Comparison of ENCODE assay signal across 8 mouse cellular contexts in the genomic region with DNA sequence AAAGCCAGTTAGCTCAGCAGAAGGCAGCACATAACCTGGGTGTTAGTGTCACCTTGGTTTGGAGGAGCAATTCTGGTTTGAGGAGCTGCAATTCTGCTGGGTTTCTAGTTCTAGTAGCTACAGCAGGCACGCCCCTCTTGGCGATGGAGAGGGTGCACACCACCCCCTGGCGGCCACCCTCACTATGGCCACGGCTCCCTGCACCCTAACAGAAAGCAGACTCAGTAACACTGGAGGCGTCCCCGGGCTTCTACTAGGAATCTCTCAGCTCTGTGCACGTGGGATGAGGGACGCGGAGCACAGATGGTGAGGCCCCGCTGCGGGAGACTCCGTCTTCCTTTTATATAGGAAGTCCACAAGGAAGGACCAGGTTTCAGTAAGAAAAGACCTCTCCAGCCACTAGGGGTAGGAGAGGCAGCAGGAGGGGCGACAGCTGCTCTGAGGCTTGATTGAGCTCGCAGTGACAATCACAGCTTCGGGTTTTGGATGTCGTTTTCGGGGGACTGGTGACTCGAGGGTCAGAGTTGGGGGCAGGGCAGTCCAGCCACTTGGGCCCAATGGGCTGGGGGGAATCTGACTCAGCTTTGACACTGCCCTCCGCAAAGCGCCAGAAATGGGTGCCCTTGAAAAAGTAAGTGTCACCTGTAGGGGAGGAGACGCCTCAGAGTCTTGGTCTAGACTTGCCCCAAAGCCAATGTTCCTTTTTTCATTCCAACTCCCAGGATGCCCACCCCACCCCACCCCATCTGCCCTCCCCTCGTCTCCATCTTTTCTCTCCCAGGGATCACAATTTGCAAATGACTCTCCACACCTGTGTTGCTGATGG. TPM values are rescaled to one million over a fixed set of nuclear protein-coding genes. Genes with fewer than 3 reads are reported as not detected.
DNase-seq lines count a peak whose midpoint lies in the region; ATAC-seq and TF ChIP-seq lines count a peak whose summit lies in the region.

No protein-coding gene starts in this region.

- peaks cover 5% of the 10 kb centered on the region; the same call in 1 of the 2 replicates for H3K27me3 ChIP-seq in embryonic facial prominence, embryonic 13.5 days
- peaks cover 2% of the 10 kb centered on the region; the same call in 1 of the 2 replicates for H3K27me3 ChIP-seq in limb, embryonic 13.5 days
- no peaks in the 10 kb centered on the region; the same call in 1 of the 2 replicates for H3K27me3 ChIP-seq in midbrain, embryonic 16.5 days (ENCODE audit: control insufficient read depth, insufficient read depth, low read depth, low read length)
- no peaks in the 10 kb centered on the region for H3K27me3 ChIP-seq in spleen, adult 2 months (ENCODE audit: control insufficient read depth, insufficient read depth, low read length)

- DNase-seq in 3T3-L1 (ENCODE audit: low read depth, low spot score) = peak; percentile 83
- DNase-seq in adrenal gland, postnatal 25 days = peak; percentile 85
- peak; percentile 66 for DNase-seq in heart, adult 8-10 months (ENCODE audit: low spot score)
- peak; percentile 50 to 67 for DNase-seq in kidney, adult 8-10 months
- peak; percentile 31 to 69 for DNase-seq in spleen, adult 2 months (ENCODE audit: low read depth in 1 of 2, low spot score in 2 of 2)

- H3K4me3 ChIP-seq in embryonic facial prominence, embryonic 13.5 days = peak overlapping the region; percentile 27
- H3K4me3 ChIP-seq in limb, embryonic 13.5 days = peak overlapping the region; percentile 24
- H3K4me3 ChIP-seq in midbrain, embryonic 16.5 days (ENCODE audit: low read depth, low read length) = no peak overlapping the region
- no peak overlapping the region for H3K4me3 ChIP-seq in spleen, adult 2 months (ENCODE audit: extremely low read depth, insufficient read depth, insufficient read length)

- no peak for TF ChIP-seq POLR2A in spleen, adult 2 months (IDR thresholded peaks at IDR 0.05; ENCODE audit: low read depth, low read length)

- H3K4me1 ChIP-seq in embryonic facial prominence, embryonic 13.5 days = peaks cover 4% of the 10 kb centered on the region; the same call in 1 of the 2 replicates
- no peaks in the 10 kb centered on the region for H3K4me1 ChIP-seq in limb, embryonic 13.5 days
- 0 out of 2 replicates have a peak, but pooled peaks cover 5% of the 10 kb centered on the region for H3K4me1 ChIP-seq in midbrain, embryonic 16.5 days (ENCODE audit: control insufficient read depth, insufficient read depth, low read length)
- H3K4me1 ChIP-seq in spleen, adult 2 months (ENCODE audit: control insufficient read depth, insufficient read depth, insufficient read length) = no peaks in the 10 kb centered on the region; the same call in 1 of the 2 replicates

- no peaks in the 10 kb centered on the region for H3K9me3 ChIP-seq in embryonic facial prominence, embryonic 13.5 days
- no peaks in the 10 kb centered on the region for H3K9me3 ChIP-seq in limb, embryonic 13.5 days
- no peaks in the 10 kb centered on the region for H3K9me3 ChIP-seq in midbrain, embryonic 16.5 days (replicated peaks; ENCODE audit: control insufficient read depth, low read length, poor library complexity, severe bottlenecking)

- peak overlapping the region; percentile 57 for H3K4me2 ChIP-seq in embryonic facial prominence, embryonic 13.5 days
- H3K4me2 ChIP-seq in limb, embryonic 13.5 days (replicated peaks) = peak overlapping the region; percentile 60
- peak overlapping the region; percentile 47 for H3K4me2 ChIP-seq in midbrain, embryonic 16.5 days (ENCODE audit: low read length)

- TF ChIP-seq CTCF in spleen, adult 2 months (IDR thresholded peaks at IDR 0.05; ENCODE audit: extremely low read depth, insufficient read depth, insufficient read length, insufficient replicate concordance) = peak; percentile 88

- peak overlapping the region; percentile 65 for H3K9ac ChIP-seq in embryonic facial prominence, embryonic 13.5 days
- peak overlapping the region; percentile 48 for H3K9ac ChIP-seq in limb, embryonic 13.5 days
- peak overlapping the region; percentile 43; the same call in 1 of the 2 replicates for H3K9ac ChIP-seq in midbrain, embryonic 16.5 days (ENCODE audit: low read depth, low read length)

- WGBS in embryonic facial prominence, embryonic 13.5 days = 16% methylated on average over 22 of the region's 22 CpGs
- 15% methylated on average over 22 of the region's 22 CpGs for WGBS in limb, embryonic 13.5 days
- WGBS in midbrain, embryonic 16.5 days = 16% methylated on average over 22 of the region's 22 CpGs
- WGBS in spleen, adult 2 months = 13% methylated on average over 22 of the region's 22 CpGs

- peak; percentile 78 for ATAC-seq in embryonic facial prominence, embryonic 13.5 days (ENCODE audit: insufficient number of reproducible peaks, insufficient read depth, low FRiP score, low TSS enrichment, low read depth)
- peak; percentile 88 for ATAC-seq in limb, embryonic 13.5 days (ENCODE audit: low FRiP score, low read depth)
- ATAC-seq in midbrain, embryonic 16.5 days = peak; percentile 90

- no peaks in the 10 kb centered on the region for H3K36me3 ChIP-seq in embryonic facial prominence, embryonic 13.5 days
- no peaks in the 10 kb centered on the region for H3K36me3 ChIP-seq in limb, embryonic 13.5 days
- no peaks in the 10 kb centered on the region for H3K36me3 ChIP-seq in midbrain, embryonic 16.5 days (ENCODE audit: control insufficient read depth, insufficient read depth, low read length)
- no peaks in the 10 kb centered on the region for H3K36me3 ChIP-seq in spleen, adult 2 months (ENCODE audit: control insufficient read depth, insufficient read depth, low read length)

- no peak overlapping the region for H3K27ac ChIP-seq in embryonic facial prominence, embryonic 13.5 days
- H3K27ac ChIP-seq in limb, embryonic 13.5 days = no peak overlapping the region
- H3K27ac ChIP-seq in midbrain, embryonic 16.5 days (ENCODE audit: low read length) = no peak overlapping the region
- no peak overlapping the region for H3K27ac ChIP-seq in spleen, adult 2 months (ENCODE audit: insufficient read depth, low read length)

RNA-seq across cellular contexts. Expression of a gene that starts 14.7 kb away (rescaled TPM):
- total RNA-seq in adrenal gland, postnatal 25 days (2021) = 0.18 TPM in 1 of 2 replicates, not detected in the other
- 0.55 and 0.77 TPM in 2 replicates for polyA plus RNA-seq in embryonic facial prominence, embryonic 13.5 days (2015; fragmentation: Nextera tagmentation; extraction: Ambion mirVana)
- under 1 TPM in 1 of 4 experiments, not detected in 3; 0.06 TPM for total RNA-seq in heart, adult 8-10 months (2022)
- polyA plus RNA-seq in limb, embryonic 13.5 days (2015; fragmentation: Nextera tagmentation; extraction: Ambion mirVana) = 0.81 and 1.0 TPM in 2 replicates
- polyA plus RNA-seq in midbrain, embryonic 16.5 days (2015; fragmentation: Nextera tagmentation; extraction: Ambion mirVana) = 0.94 and 1.6 TPM in 2 replicates
- 1.3 and 2.0 TPM in 2 replicates for polyA plus RNA-seq in spleen, adult 2 months (2012; rRNA removed)

RNA-seq across cellular contexts. Expression of a gene that starts 29.8 kb away (rescaled TPM):
- total RNA-seq in adrenal gland, postnatal 25 days (2021) = not detected in 2 replicates
- 0.27 and 0.37 TPM in 2 replicates for polyA plus RNA-seq in embryonic facial prominence, embryonic 13.5 days (2015; fragmentation: Nextera tagmentation; extraction: Ambion mirVana)
- not detected for total RNA-seq in heart, adult 8-10 months (2022)
- 0.56 and 0.57 TPM in 2 replicates for polyA plus RNA-seq in limb, embryonic 13.5 days (2015; fragmentation: Nextera tagmentation; extraction: Ambion mirVana)
- not detected in 2 replicates for polyA plus RNA-seq in midbrain, embryonic 16.5 days (2015; fragmentation: Nextera tagmentation; extraction: Ambion mirVana)
- 0.06 TPM in 1 of 2 replicates, not detected in the other for polyA plus RNA-seq in spleen, adult 2 months (2012; rRNA removed)

RNA-seq across cellular contexts. Expression of a gene that starts 29.9 kb away (rescaled TPM):
- not detected in 2 replicates for total RNA-seq in adrenal gland, postnatal 25 days (2021)
- polyA plus RNA-seq in embryonic facial prominence, embryonic 13.5 days (2015; fragmentation: Nextera tagmentation; extraction: Ambion mirVana) = 3.8 TPM in 2 replicates
- total RNA-seq in heart, adult 8-10 months (2022) = not detected
- 1.7 and 2.2 TPM in 2 replicates for polyA plus RNA-seq in limb, embryonic 13.5 days (2015; fragmentation: Nextera tagmentation; extraction: Ambion mirVana)
- polyA plus RNA-seq in midbrain, embryonic 16.5 days (2015; fragmentation: Nextera tagmentation; extraction: Ambion mirVana) = 0.15 TPM in 1 of 2 replicates, not detected in the other
- polyA plus RNA-seq in spleen, adult 2 months (2012; rRNA removed) = 0.16 and 0.25 TPM in 2 replicates

RNA-seq across cellular contexts. Expression of a gene that starts 31.1 kb away (rescaled TPM):
- total RNA-seq in adrenal gland, postnatal 25 days (2021) = 11.1 and 12.8 TPM in 2 replicates
- polyA plus RNA-seq in embryonic facial prominence, embryonic 13.5 days (2015; fragmentation: Nextera tagmentation; extraction: Ambion mirVana) = 18.2 and 21.9 TPM in 2 replicates
- total RNA-seq in heart, adult 8-10 months (2022) = 1 to 10 TPM; 1.9 to 5.9 (median 4.4) TPM
- polyA plus RNA-seq in limb, embryonic 13.5 days (2015; fragmentation: Nextera tagmentation; extraction: Ambion mirVana) = 19.9 and 22.2 TPM in 2 replicates
- 28.4 and 29.4 TPM in 2 replicates for polyA plus RNA-seq in midbrain, embryonic 16.5 days (2015; fragmentation: Nextera tagmentation; extraction: Ambion mirVana)
- polyA plus RNA-seq in spleen, adult 2 months (2012; rRNA removed) = 2.9 and 3.4 TPM in 2 replicates

RNA-seq across cellular contexts. Expression of a gene that starts 43.0 kb away (rescaled TPM):
- total RNA-seq in adrenal gland, postnatal 25 days (2021) = 139 and 171 TPM in 2 replicates
- polyA plus RNA-seq in embryonic facial prominence, embryonic 13.5 days (2015; fragmentation: Nextera tagmentation; extraction: Ambion mirVana) = 64.0 and 79.4 TPM in 2 replicates
- total RNA-seq in heart, adult 8-10 months (2022) = 100 to 1,000 TPM; 200 to 231 (median 211) TPM
- polyA plus RNA-seq in limb, embryonic 13.5 days (2015; fragmentation: Nextera tagmentation; extraction: Ambion mirVana) = 65.0 and 66.9 TPM in 2 replicates
- 129 and 137 TPM in 2 replicates for polyA plus RNA-seq in midbrain, embryonic 16.5 days (2015; fragmentation: Nextera tagmentation; extraction: Ambion mirVana)
- 75.0 and 90.8 TPM in 2 replicates for polyA plus RNA-seq in spleen, adult 2 months (2012; rRNA removed)

Comparison
In these comparisons a context has a peak if more than half of its experiments do, and no peak if none do; other contexts are left out.
1. H3K4me3 ChIP-seq: peak in embryonic facial prominence, embryonic 13.5 days (single experiment) and limb, embryonic 13.5 days (single experiment); none in midbrain, embryonic 16.5 days (single experiment) and spleen, adult 2 months (single experiment).
2. Peak in every context shown above with its lines, with median percentiles within 50 percentile points of each other: DNase-seq, ATAC-seq, H3K4me2 ChIP-seq and H3K9ac ChIP-seq.